Comparison of ENCODE assay signal across 8 mouse cellular contexts in genomic region chr10:93143285-93143985, GRCm38 (mm10). TPM values are rescaled to one million over a fixed set of nuclear protein-coding genes. Genes with fewer than 3 reads are reported as not detected.
DNase-seq lines count a peak whose midpoint lies in the region; ATAC-seq and TF ChIP-seq lines count a peak whose summit lies in the region.

No protein-coding gene starts in this region.

- H3K9ac ChIP-seq in forebrain, postnatal 0 days = no peak overlapping the region

- no peak overlapping the region for H3K27ac ChIP-seq in gastrocnemius, adult 2 months
- H3K27ac ChIP-seq in forebrain, postnatal 0 days (ENCODE audit: low read depth, low read length) = peak overlapping the region; percentile 59

- H3K4me2 ChIP-seq in forebrain, postnatal 0 days (ENCODE audit: low read depth) = peak overlapping the region; percentile 13; the same call in 1 of the 2 replicates

- no peak for ATAC-seq in forebrain, postnatal 0 days

- H3K4me3 ChIP-seq in gastrocnemius, adult 2 months = peak overlapping the region; percentile 38
- no peak overlapping the region for H3K4me3 ChIP-seq in forebrain, postnatal 0 days (ENCODE audit: low read depth, low read length)
- peak overlapping the region; percentile 89 for H3K4me3 ChIP-seq in megakaryocyte, embryonic 14.5 days (replicated peaks)

- WGBS in forebrain, postnatal 0 days = 33% methylated on average over 18 of the region's 18 CpGs

- TF ChIP-seq CTCF in gastrocnemius, adult 2 months (IDR thresholded peaks at IDR 0.05) = no peak
- TF ChIP-seq CTCF in forebrain, postnatal 0 days (IDR thresholded peaks at IDR 0.05; ENCODE audit: low read depth) = no peak

- no peaks in the 10 kb centered on the region for H3K36me3 ChIP-seq in forebrain, postnatal 0 days (ENCODE audit: insufficient read depth)
- H3K36me3 ChIP-seq in megakaryocyte, embryonic 14.5 days (replicated peaks; ENCODE audit: low read length) = peaks cover 8% of the 10 kb centered on the region

- H3K4me1 ChIP-seq in forebrain, postnatal 0 days (ENCODE audit: insufficient read depth) = no peaks in the 10 kb centered on the region
- peaks cover 50% of the 10 kb centered on the region for H3K4me1 ChIP-seq in megakaryocyte, embryonic 14.5 days

- no peaks in the 10 kb centered on the region for H3K27me3 ChIP-seq in forebrain, postnatal 0 days (ENCODE audit: insufficient read depth, low read length)
- H3K27me3 ChIP-seq in megakaryocyte, embryonic 14.5 days (replicated peaks) = no peaks in the 10 kb centered on the region

- H3K9me3 ChIP-seq in forebrain, postnatal 0 days (ENCODE audit: low read length) = no peaks in the 10 kb centered on the region
- H3K9me3 ChIP-seq in megakaryocyte, embryonic 14.5 days = no peaks in the 10 kb centered on the region

- intact Hi-C loops in gastrocnemius, adult 2 months (cut with DNase I) = no loop called here

- no peak for DNase-seq in gastrocnemius, adult 2 months
- no peak for DNase-seq in gastrocnemius, postnatal 10 days
- peak; percentile 99 for DNase-seq in 416B (ENCODE audit: low read depth)
- no peak for DNase-seq in forebrain, postnatal 0 days
- no peak for DNase-seq in ovary, postnatal 14 days (ENCODE audit: low spot score)
- DNase-seq in kidney, adult 9 months = no peak
- DNase-seq in ovary, postnatal 36 days (ENCODE audit: low spot score) = no peak

RNA-seq across cellular contexts. Expression of gene Cdk17, which starts 17.2 kb away (rescaled TPM):
- 1 to 10 TPM; 5.4 to 6.1 TPM for total RNA-seq in gastrocnemius, adult 2 months (2021)
- 10 to 100 TPM; 18.6 to 22.6 TPM for total RNA-seq in gastrocnemius, postnatal 10 days (2021)
- 119 and 149 TPM in 2 replicates for total RNA-seq in forebrain, postnatal 0 days (2014; rRNA removed)
- polyA plus RNA-seq in forebrain, postnatal 0 days (2015; fragmentation: Nextera tagmentation; extraction: Ambion mirVana) = 39.2 and 46.8 TPM in 2 replicates
- 2.3 TPM in 1 of 2 replicates, not detected in the other for polyA plus RNA-seq in megakaryocyte, embryonic 14.5 days (2012; ENCODE audit: insufficient read depth, low replicate concordance)
